In the genomic region with DNA sequence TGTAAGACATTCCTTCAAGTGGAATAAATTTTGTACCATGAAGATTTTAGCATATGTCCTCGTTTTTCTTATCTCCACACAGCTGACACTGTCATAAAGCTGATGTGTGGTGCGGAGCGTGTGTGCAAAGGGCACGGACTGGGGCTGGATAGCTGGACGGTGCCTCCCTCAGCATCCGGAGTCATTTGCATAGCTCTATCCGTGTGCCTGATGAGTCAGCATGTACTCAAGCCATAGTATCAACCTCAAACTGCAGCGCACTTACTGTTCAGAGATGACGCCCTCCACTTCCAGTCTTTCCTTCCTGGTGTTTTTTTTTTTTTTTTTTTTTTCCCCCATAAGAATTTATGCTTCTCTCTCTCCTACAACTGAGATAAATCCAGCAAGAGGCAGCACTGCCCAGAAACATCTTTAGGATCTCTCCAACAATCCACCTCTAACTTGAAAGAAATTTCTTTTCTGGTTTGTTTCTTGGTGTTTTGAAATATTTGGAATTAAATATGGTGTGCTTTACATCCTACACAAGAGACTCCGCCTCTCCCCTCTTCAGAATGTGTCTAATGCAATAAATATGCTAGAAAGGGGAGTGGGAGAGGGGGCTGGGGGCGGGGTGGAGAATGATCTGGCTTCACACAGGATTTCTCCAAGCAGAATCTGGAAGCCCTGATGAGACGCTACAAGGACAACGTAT, we compare ENCODE assay signal across 8 mouse cellular contexts. TPM values are rescaled to one million over a fixed set of nuclear protein-coding genes. Genes with fewer than 3 reads are reported as not detected.
A peak's percentile ranks its signal among the peaks of the same experiment; 100 is the strongest.
DNase-seq lines count a peak whose midpoint lies in the region; ATAC-seq and TF ChIP-seq lines count a peak whose summit lies in the region.

No protein-coding gene starts in this region.

- H3K4me2 ChIP-seq in forebrain, embryonic 12.5 days, result 0 out of 2 replicates have a peak overlapping the region, but pooled peaks have one; percentile 21
- H3K4me2 ChIP-seq in forebrain, postnatal 0 days (ENCODE audit: low read depth), result no peak overlapping the region
- H3K4me2 ChIP-seq in limb, embryonic 14.5 days (replicated peaks; ENCODE audit: low read depth, low read length, severe bottlenecking), result peak overlapping the region; percentile 28; the same call in 1 of the 2 replicates
- H3K4me2 ChIP-seq in forebrain, embryonic 14.5 days (ENCODE audit: low read length), result no peak overlapping the region

- TF ChIP-seq CTCF in forebrain, postnatal 0 days (IDR thresholded peaks at IDR 0.05; ENCODE audit: low read depth), result no peak

- 0 out of 2 replicates have a peak, but pooled peaks cover 3% of the 10 kb centered on the region for H3K27me3 ChIP-seq in forebrain, embryonic 12.5 days
- H3K27me3 ChIP-seq in forebrain, postnatal 0 days (ENCODE audit: insufficient read depth, low read length), result no peaks in the 10 kb centered on the region
- no peaks in the 10 kb centered on the region for H3K27me3 ChIP-seq in limb, embryonic 14.5 days (ENCODE audit: control insufficient read depth, insufficient read depth, low read length)
- H3K27me3 ChIP-seq in forebrain, embryonic 14.5 days (replicated peaks; ENCODE audit: control insufficient read depth, insufficient read depth, low read length), result no peaks in the 10 kb centered on the region

- no peak overlapping the region for H3K27ac ChIP-seq in forebrain, embryonic 12.5 days
- H3K27ac ChIP-seq in forebrain, postnatal 0 days (ENCODE audit: low read depth, low read length), result no peak overlapping the region
- H3K27ac ChIP-seq in limb, embryonic 14.5 days (replicated peaks; ENCODE audit: low read depth, low read length), result no peak overlapping the region
- no peak overlapping the region for H3K27ac ChIP-seq in forebrain, embryonic 14.5 days (ENCODE audit: low read depth, low read length)

- no peaks in the 10 kb centered on the region for H3K9me3 ChIP-seq in forebrain, embryonic 12.5 days
- no peaks in the 10 kb centered on the region for H3K9me3 ChIP-seq in forebrain, postnatal 0 days (ENCODE audit: low read length)
- no peaks in the 10 kb centered on the region for H3K9me3 ChIP-seq in limb, embryonic 14.5 days (ENCODE audit: control insufficient read depth, low read length)
- H3K9me3 ChIP-seq in forebrain, embryonic 14.5 days (replicated peaks; ENCODE audit: control insufficient read depth, low read length), result no peaks in the 10 kb centered on the region

- no peak for DNase-seq in forebrain, postnatal 0 days
- peak; percentile 39 for DNase-seq in 3134 (ENCODE audit: extremely low read depth, insufficient read length, low spot score)
- DNase-seq in embryo, embryonic 10.5 days (ENCODE audit: low spot score), result peak; percentile 48
- DNase-seq in limb, embryonic 14.5 days (ENCODE audit: low spot score), result no peak
- DNase-seq in thymus, postnatal 25 days, result no peak
- no peak for DNase-seq in forebrain, embryonic 14.5 days (ENCODE audit: low spot score)

- H3K9ac ChIP-seq in forebrain, embryonic 12.5 days, result no peak overlapping the region
- no peak overlapping the region for H3K9ac ChIP-seq in forebrain, postnatal 0 days
- H3K9ac ChIP-seq in limb, embryonic 14.5 days (ENCODE audit: low read depth, low read length, severe bottlenecking), result no peak overlapping the region
- H3K9ac ChIP-seq in forebrain, embryonic 14.5 days (ENCODE audit: low read length), result no peak overlapping the region

- WGBS in forebrain, embryonic 12.5 days, result 57% methylated on average over 13 of the region's 13 CpGs
- WGBS in forebrain, postnatal 0 days, result 44% methylated on average over 13 of the region's 13 CpGs
- 40% methylated on average over 13 of the region's 13 CpGs for WGBS in limb, embryonic 14.5 days
- WGBS in forebrain, embryonic 14.5 days, result 56% methylated on average over 13 of the region's 13 CpGs

- H3K36me3 ChIP-seq in forebrain, embryonic 12.5 days (replicated peaks), result no peaks in the 10 kb centered on the region
- H3K36me3 ChIP-seq in forebrain, postnatal 0 days (ENCODE audit: insufficient read depth), result no peaks in the 10 kb centered on the region
- no peaks in the 10 kb centered on the region for H3K36me3 ChIP-seq in limb, embryonic 14.5 days (ENCODE audit: control insufficient read depth, insufficient read depth, low read length)
- H3K36me3 ChIP-seq in forebrain, embryonic 14.5 days (ENCODE audit: control insufficient read depth, insufficient read depth, low read length), result no peaks in the 10 kb centered on the region

- no peak overlapping the region for H3K4me3 ChIP-seq in forebrain, embryonic 12.5 days (replicated peaks)
- no peak overlapping the region for H3K4me3 ChIP-seq in forebrain, postnatal 0 days (ENCODE audit: low read depth, low read length)
- no peak overlapping the region for H3K4me3 ChIP-seq in limb, embryonic 14.5 days (replicated peaks; ENCODE audit: low read length)
- H3K4me3 ChIP-seq in forebrain, embryonic 14.5 days (ENCODE audit: low read depth, low read length), result no peak overlapping the region

- H3K4me1 ChIP-seq in forebrain, embryonic 12.5 days, result peaks cover 7% of the 10 kb centered on the region
- H3K4me1 ChIP-seq in forebrain, postnatal 0 days (ENCODE audit: insufficient read depth), result peaks cover 7% of the 10 kb centered on the region; the same call in 1 of the 2 replicates
- H3K4me1 ChIP-seq in limb, embryonic 14.5 days (ENCODE audit: control insufficient read depth, insufficient read depth, low read length), result peaks cover 18% of the 10 kb centered on the region
- peaks cover 3% of the 10 kb centered on the region; the same call in 1 of the 2 replicates for H3K4me1 ChIP-seq in forebrain, embryonic 14.5 days (ENCODE audit: control insufficient read depth, insufficient read depth, low read length)

- ATAC-seq in forebrain, embryonic 12.5 days (ENCODE audit: low FRiP score), result no peak
- ATAC-seq in forebrain, postnatal 0 days, result no peak
- ATAC-seq in limb, embryonic 14.5 days (ENCODE audit: low FRiP score, low read depth), result no peak
- ATAC-seq in forebrain, embryonic 14.5 days, result no peak
- ATAC-seq in inflammation-experienced regulatory T-cells, adult 6 months, result no peak

- TF ChIP-seq POLR2A in limb, embryonic 14.5 days (IDR thresholded peaks at IDR 0.05; ENCODE audit: borderline replicate concordance, extremely low read depth, insufficient read depth, insufficient read length), result no peak

RNA-seq across cellular contexts. Expression of a gene that starts 7.9 kb away (rescaled TPM):
- 175 and 180 TPM in 2 replicates for polyA plus RNA-seq in forebrain, embryonic 12.5 days (2016; fragmentation: Nextera tagmentation; extraction: Ambion mirVana)
- total RNA-seq in forebrain, postnatal 0 days (2014; rRNA removed), result 98.1 and 106 TPM in 2 replicates
- 91.1 and 111 TPM in 2 replicates for polyA plus RNA-seq in forebrain, postnatal 0 days (2015; fragmentation: Nextera tagmentation; extraction: Ambion mirVana)
- polyA plus RNA-seq in limb, embryonic 14.5 days (2012; rRNA removed), result 44.3 and 64.8 TPM in 2 replicates
- 138 and 146 TPM in 2 replicates for polyA plus RNA-seq in limb, embryonic 14.5 days (2014; fragmentation: Nextera tagmentation; extraction: Ambion mirVana)
- polyA plus RNA-seq in forebrain, embryonic 14.5 days (2014; fragmentation: Nextera tagmentation; extraction: Ambion mirVana), result 110 and 119 TPM in 2 replicates
- polyA plus RNA-seq in inflammation-experienced regulatory T-cells, adult 6 months (2017; shearing (Covaris generic)), result 100 to 1,000 TPM in 1 of 3 experiments, 10 to 100 TPM in 2; 83.8 to 135 (median 88.1) TPM

RNA-seq across cellular contexts. Expression of a gene that starts 14.7 kb away (rescaled TPM):
- not detected in 2 replicates for polyA plus RNA-seq in forebrain, embryonic 12.5 days (2016; fragmentation: Nextera tagmentation; extraction: Ambion mirVana)
- not detected in 2 replicates for total RNA-seq in forebrain, postnatal 0 days (2014; rRNA removed)
- 0.13 TPM in 1 of 2 replicates, not detected in the other for polyA plus RNA-seq in forebrain, postnatal 0 days (2015; fragmentation: Nextera tagmentation; extraction: Ambion mirVana)
- polyA plus RNA-seq in limb, embryonic 14.5 days (2012; rRNA removed), result 0.09 and 0.17 TPM in 2 replicates
- 0.33 and 0.36 TPM in 2 replicates for polyA plus RNA-seq in limb, embryonic 14.5 days (2014; fragmentation: Nextera tagmentation; extraction: Ambion mirVana)
- not detected in 2 replicates for polyA plus RNA-seq in forebrain, embryonic 14.5 days (2014; fragmentation: Nextera tagmentation; extraction: Ambion mirVana)
- 1 to 10 TPM in 2 of 3 experiments, under 1 TPM in 1; 0.42 to 2.8 (median 1.1) TPM for polyA plus RNA-seq in inflammation-experienced regulatory T-cells, adult 6 months (2017; shearing (Covaris generic))

Comparison
In these comparisons a context has a peak if more than half of its experiments do, and no peak if none do; other contexts are left out.
1. H3K4me2 ChIP-seq: peak in forebrain, embryonic 12.5 days (single experiment) and limb, embryonic 14.5 days (single experiment); none in forebrain, postnatal 0 days (single experiment) and forebrain, embryonic 14.5 days (single experiment).
2. DNase-seq: peak in 3134 (single experiment) and embryo, embryonic 10.5 days (single experiment); none in forebrain, postnatal 0 days (single experiment), limb, embryonic 14.5 days (single experiment), thymus, postnatal 25 days (single experiment) and forebrain, embryonic 14.5 days (single experiment).